Mouse (Mus musculus) yolk sac, embryonic 10.5 days (tissue): ENCODE results near the gene Nr2f1.

ENCODE experiments used
- DNase-seq: peaks from one replicate; pipeline ENCODE4 v3.0.0-alpha.2; 2017; ENCODE audit warnings: low spot score

The Nr2f1 gene

DNA sequence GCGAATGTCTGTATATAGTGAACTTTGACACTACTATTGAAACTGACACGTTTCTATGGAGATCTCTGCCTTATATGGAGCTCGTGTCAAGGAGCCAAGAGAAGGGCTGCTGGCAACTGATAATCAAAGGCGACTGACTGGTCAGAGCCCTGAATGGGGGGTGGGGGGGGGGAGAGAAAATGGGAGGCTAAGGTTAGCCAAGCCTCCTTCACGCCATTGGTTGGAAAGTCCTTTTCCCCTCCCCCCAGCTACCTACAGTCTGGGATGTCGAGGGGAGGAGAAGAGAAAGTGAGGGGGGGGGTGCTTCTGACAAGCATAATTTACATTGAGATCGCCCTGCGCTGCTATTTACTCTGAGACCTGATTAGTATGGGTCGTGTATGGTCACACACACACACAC, 850 bp upstream of the Nr2f1 start:
- peak; percentile 66 for DNase-seq

GRCm38 (mm10) chr13:78198871-78199641, 501 bp downstream of the Nr2f1 start:
- DNase-seq = peak; percentile 67

- no peak for DNase-seq
These were observed 1.1 kb downstream of the Nr2f1 start for GRCm38 (mm10) chr13:78198391-78198870.

- no peak for DNase-seq
These were observed 1.7 kb downstream of the Nr2f1 start for GRCm38 (mm10) chr13:78197819-78198390.

DNA sequence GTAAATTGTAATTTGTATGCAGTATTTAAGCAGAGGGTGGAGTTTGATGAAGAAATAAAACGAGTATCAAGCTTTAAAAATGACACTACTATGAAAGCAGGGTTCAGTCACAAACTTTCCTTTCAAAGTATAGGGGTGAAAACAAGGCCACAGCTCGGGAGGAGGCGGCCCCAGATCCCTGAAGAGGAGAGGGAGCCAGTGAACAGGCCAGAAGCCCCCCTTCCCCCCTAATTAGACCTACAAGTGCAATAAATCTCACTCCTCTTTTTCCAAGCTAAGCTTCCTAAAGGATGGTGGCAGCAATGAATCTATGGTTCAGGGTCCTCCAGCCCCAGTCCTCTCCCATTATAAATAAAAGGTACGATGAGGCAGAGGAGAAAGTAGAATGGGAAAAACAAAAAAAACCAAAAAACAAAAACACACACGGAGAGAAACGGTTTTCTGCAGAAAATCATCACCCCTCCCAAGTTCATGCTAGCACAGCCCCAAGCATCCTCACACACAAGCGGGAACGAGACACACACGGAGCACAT, 2.2 kb downstream of the Nr2f1 start:
- DNase-seq = no peak

GRCm38 (mm10) chr13:78196236-78196796, 3.2 kb downstream of the Nr2f1 start:
- DNase-seq = no peak

DNA sequence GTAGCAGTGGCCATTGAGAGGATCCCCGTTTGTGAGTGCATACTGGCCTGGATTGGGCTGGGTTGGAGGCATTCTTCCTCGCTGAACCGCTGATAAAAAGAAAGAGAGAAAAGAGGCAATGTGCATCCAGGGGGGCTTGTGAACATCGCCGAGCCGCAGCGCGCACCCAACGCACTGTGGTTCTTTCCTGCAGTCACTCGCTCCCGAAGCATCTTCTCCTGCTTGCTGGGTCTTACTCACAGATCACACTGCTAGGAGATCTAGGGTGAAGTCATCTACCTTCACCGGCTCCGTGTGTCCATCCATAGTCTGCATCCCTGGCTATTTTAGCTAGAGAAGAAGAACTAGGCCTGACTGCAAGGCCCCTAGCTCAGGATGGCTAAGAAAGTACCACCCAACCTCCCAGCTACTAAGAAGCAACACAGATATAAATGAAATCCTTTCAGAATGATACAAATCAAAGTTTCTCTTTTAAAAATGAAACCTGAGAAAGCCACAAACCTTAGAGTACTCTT, 3.9 kb downstream of the Nr2f1 start:
- DNase-seq = no peak

DNA sequence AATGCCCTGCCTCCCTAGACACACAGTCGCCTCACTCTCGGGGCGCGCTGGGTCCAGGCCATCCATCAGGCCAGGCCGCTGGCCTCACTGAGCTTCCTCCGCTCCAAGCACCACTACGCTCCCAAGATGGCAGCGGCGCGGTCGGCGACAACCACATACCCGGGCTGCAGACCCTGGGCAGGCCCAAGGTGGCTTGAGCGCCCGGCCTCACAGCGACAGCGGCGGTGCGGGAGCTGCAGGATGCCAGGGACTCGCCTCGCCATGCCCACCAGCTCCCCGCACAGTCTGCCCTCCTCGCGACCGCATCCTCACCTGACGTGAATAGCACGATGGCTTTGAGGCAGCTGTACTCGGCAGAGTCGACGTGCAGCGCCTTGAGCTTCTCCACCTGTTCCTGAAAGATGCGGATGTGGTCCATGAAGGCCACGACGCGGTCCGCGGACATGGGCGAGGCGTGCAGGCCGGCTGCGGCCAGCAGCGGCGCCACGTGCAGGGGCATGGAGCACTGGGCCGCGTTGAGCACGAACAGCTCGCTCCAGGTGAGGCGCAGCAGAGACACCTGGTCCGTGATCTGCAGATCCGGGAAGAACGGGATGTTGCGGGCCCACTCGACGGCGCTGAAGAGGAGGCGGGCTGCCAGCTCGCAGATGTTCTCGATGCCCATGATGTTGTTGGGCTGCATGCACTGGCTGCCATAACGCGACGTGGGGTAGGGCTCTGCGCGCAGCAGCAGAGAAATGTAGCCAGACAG, 4.5 kb downstream of the Nr2f1 start:
- DNase-seq = no peak

- DNase-seq = no peak
These were observed 5.3 kb downstream of the Nr2f1 start for GRCm38 (mm10) chr13:78194135-78194849.

GRCm38 (mm10) chr13:78193211-78193610, 6.3 kb downstream of the Nr2f1 start:
- DNase-seq = no peak

DNA sequence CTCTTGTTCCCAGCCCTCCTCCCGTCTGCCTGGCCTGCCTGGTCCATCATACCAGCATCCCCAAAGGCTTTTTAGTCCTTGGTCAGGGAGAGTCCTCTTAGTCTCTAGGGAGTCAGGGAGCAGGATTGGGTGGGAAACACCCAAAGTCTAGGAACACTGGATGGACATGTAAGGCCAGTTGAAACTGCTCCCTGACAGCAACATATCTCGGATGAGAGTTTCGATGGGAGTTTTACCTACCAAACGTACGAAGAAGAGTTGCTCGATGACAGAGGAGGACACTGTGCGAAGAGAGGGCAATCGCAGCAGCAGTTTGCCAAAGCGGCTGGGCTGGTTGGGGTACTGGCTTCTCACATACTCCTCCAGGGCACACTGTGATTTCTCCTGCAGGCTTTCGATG, 10.0 kb downstream of the Nr2f1 start:
- no peak for DNase-seq

DNA sequence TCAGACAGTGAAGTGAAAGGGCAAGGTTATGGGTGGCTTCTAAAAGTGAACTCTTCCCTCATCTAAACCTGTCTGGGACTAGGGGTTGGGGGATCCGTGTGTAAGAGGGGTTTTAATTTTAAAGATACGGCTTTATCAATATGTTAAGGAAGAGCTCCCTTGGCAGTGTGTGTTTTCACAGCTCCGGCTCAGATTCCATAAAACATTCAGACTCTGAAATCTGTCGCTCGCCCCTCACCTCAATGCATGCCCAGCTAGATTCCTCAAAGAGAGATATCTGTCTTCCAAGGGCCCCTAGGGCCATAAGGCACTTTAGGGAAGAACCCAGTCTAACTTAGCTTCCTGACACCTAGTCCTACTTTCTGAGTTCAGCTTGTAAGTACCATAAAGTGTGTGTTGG, 11.7 kb downstream of the Nr2f1 start:
- DNase-seq = no peak

GRCm38 (mm10) chr13:78186340-78186946, 13.1 kb downstream of the Nr2f1 start:
- DNase-seq = no peak

GRCm38 (mm10) chr13:78184786-78185466, 14.6 kb downstream of the Nr2f1 start:
- DNase-seq = no peak

DNA sequence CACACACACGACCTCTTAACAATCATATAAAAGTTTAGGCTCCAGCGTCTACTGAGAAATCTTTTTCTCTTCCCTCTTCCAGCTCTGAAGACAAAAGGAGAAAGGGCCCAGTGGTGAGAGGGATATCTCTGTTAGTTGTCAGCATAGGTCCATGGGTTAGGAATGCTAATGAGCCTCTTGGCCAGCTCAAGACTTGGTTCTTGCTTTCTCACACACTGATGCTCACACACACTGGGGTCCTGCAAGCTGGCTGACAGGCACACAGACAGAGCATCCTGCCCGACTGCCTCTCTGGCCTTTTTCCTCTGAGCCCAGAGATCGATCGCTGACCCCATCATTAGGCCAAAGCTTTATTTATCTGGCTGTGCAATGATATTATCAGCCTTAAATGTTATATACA, 15.6 kb downstream of the Nr2f1 start:
- DNase-seq = no peak

DNA sequence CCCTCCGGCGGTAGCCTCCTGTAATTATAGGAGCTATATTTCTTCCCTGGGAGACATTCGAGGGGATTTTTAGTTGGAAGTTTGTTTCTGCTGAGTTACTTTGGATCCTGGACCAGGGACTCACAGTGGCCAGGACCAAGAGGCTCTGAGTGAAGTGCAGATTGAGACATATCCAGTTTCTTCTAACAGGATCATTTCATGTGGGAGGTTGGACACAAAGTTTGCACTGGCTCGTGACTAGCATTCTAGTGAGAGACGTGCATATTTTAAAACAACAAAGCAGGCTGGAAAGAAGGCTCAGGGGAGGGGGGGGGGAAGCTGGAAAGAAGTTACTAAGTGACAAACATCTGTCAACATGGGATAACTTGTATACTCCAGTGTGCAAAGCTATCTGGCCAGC, 16.6 kb downstream of the Nr2f1 start:
- DNase-seq = no peak

DNA sequence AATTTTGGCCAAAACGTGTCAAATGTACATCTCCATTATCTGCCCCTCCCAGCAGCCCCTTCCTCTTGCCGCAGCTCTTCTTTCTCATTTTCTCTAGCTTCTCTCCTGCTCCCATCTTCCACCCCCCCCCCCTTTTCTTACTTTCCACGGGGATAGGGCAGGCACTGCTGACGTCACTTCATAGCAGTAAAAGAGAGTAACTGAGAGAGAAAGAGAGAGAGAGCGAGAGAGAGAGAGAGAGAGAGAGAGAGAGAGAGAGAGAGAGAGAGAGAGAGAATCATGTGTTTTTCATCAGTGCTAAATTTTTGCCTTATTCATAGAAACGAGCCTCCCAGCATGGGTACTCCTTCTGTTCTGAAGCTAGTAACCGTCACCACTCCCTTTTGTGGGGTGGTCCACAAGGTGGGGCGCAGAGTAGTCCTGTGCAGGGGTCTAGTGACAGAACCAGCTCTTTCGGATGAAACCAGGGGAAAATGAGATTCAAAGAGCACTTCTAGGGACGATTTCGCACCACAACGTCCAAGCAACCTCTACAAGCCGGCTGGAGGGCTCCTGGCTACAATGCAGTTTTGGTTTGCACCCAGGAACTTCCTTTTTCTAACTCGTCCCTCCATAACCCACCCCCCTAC, 17.5 kb downstream of the Nr2f1 start:
- DNase-seq = no peak

- no peak for DNase-seq
These were observed 18.3 kb downstream of the Nr2f1 start for GRCm38 (mm10) chr13:78181071-78181929.

DNA sequence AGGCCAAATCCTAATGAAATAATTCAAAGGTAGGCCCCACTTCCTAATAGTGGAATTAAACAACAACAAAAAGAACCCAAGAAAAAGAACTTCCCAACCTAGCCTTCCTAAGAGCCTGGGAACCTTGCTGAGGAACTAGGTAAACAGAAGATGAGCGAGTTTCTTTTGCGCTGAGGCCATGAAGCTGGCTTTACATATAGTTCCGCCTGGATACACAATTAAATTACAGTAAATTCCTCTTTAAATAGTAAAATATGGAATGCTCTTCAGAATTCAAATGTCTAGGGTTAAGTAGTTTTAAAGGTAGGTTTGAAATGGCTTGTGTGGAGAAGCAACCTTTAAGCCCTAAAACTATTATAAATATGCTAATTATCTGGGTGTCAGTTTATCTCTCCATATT, 19.3 kb downstream of the Nr2f1 start:
- no peak for DNase-seq
